In the genomic region with DNA sequence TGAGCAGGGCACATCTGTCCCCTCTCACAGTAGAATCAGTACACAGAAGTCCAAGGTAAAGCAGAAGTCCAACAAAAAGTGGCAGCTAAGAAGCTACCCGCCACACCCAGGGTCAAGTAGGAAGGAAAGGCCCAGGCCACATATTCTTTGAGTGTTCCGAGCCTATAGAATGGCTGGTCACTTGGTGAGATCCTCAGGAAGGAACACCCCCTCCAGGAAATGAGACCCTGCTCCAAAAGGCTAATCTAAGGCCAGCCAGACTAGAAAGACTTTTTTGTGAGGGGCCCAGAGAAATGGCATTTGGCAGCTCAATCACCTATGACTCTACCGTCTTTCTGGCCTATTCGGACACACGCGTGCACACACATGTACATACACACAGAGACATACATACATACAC, we compare ENCODE assay signal across 11 mouse cellular contexts. TPM values are rescaled to one million over a fixed set of nuclear protein-coding genes. Genes with fewer than 3 reads are reported as not detected.
A peak's percentile ranks its signal among the peaks of the same experiment; 100 is the strongest.
DNase-seq lines count a peak whose midpoint lies in the region; ATAC-seq and TF ChIP-seq lines count a peak whose summit lies in the region.
"Had no signal": no experiment of that assay in that cellular context is flagged by ENCODE, and none has a peak within 500 bp of the region (broad histone marks: within the 10 kb centered on the region; RNA-seq: fewer than 3 reads in every experiment).

No protein-coding gene starts in this region.

- peak; percentile 38 for DNase-seq in embryo, embryonic 10 days (ENCODE audit: low spot score)
- DNase-seq in embryo, embryonic 9.5 days (ENCODE audit: extremely low spot score) = no peak
- DNase-seq in kidney, postnatal 10 days = no peak
- peak; percentile 44 for DNase-seq in embryonic facial prominence, embryonic 10.5 days (ENCODE audit: low spot score)
- no peak for DNase-seq in left cerebral cortex, adult 2 months (ENCODE audit: extremely low spot score in 1 of 2, low spot score in 2 of 2)
- DNase-seq in gastrocnemius, adult 18-20 months (ENCODE audit: low spot score) = no peak
- DNase-seq: adrenal gland, adult 8-10 months; cerebellum, adult 18-20 months; right cerebral cortex, adult 18-20 months had no signal

- WGBS in kidney, embryonic 15.5 days = 76% methylated on average over 6 of the region's 6 CpGs
- WGBS in embryonic facial prominence, embryonic 10.5 days = 41% methylated on average over 6 of the region's 6 CpGs
- WGBS in limb, embryonic 15.5 days = 48% methylated on average over 6 of the region's 6 CpGs

- ATAC-seq in kidney, embryonic 15.5 days (replicated peaks; ENCODE audit: low FRiP score) = no peak
- no peak for ATAC-seq in limb, embryonic 15.5 days (ENCODE audit: insufficient number of reproducible peaks, low FRiP score, low TSS enrichment, low read depth)

- no peak overlapping the region for H3K4me2 ChIP-seq in kidney, embryonic 15.5 days
- H3K4me2 ChIP-seq in limb, embryonic 15.5 days = no peak overlapping the region

- peak overlapping the region; percentile 76 for H3K27ac ChIP-seq in kidney, embryonic 15.5 days
- peak overlapping the region; percentile 93 for H3K27ac ChIP-seq in embryonic facial prominence, embryonic 10.5 days (replicated peaks)
- peak overlapping the region; percentile 83 for H3K27ac ChIP-seq in limb, embryonic 15.5 days
- H3K27ac ChIP-seq in left cerebral cortex, adult 2 months = no peak overlapping the region

- H3K27me3 ChIP-seq in kidney, embryonic 15.5 days = no peaks in the 10 kb centered on the region
- H3K27me3 ChIP-seq in embryonic facial prominence, embryonic 10.5 days (replicated peaks; ENCODE audit: low read depth, poor library complexity, severe bottlenecking) = no peaks in the 10 kb centered on the region
- no peaks in the 10 kb centered on the region for H3K27me3 ChIP-seq in limb, embryonic 15.5 days

- intact Hi-C loops in left cerebral cortex, adult 2 months (cut with DNase I) = no loop called here

- no peak for TF ChIP-seq CTCF in left cerebral cortex, adult 2 months (IDR thresholded peaks at IDR 0.05)

- no peaks in the 10 kb centered on the region for H3K36me3 ChIP-seq in kidney, embryonic 15.5 days
- no peaks in the 10 kb centered on the region for H3K36me3 ChIP-seq in embryonic facial prominence, embryonic 10.5 days (replicated peaks)
- no peaks in the 10 kb centered on the region for H3K36me3 ChIP-seq in limb, embryonic 15.5 days

- H3K9me3 ChIP-seq in kidney, embryonic 15.5 days (replicated peaks) = no peaks in the 10 kb centered on the region
- H3K9me3 ChIP-seq in embryonic facial prominence, embryonic 10.5 days = 0 out of 2 replicates have a peak, but pooled peaks cover 6% of the 10 kb centered on the region
- no peaks in the 10 kb centered on the region for H3K9me3 ChIP-seq in limb, embryonic 15.5 days

- H3K4me1 ChIP-seq in kidney, embryonic 15.5 days = peaks cover 54% of the 10 kb centered on the region
- peaks cover 71% of the 10 kb centered on the region for H3K4me1 ChIP-seq in embryonic facial prominence, embryonic 10.5 days
- H3K4me1 ChIP-seq in limb, embryonic 15.5 days = peaks cover 56% of the 10 kb centered on the region

- no peak overlapping the region for H3K9ac ChIP-seq in kidney, embryonic 15.5 days
- H3K9ac ChIP-seq in limb, embryonic 15.5 days = no peak overlapping the region

- H3K4me3 ChIP-seq in kidney, embryonic 15.5 days (replicated peaks) = no peak overlapping the region
- peak overlapping the region; percentile 13 for H3K4me3 ChIP-seq in embryonic facial prominence, embryonic 10.5 days
- H3K4me3 ChIP-seq in limb, embryonic 15.5 days = no peak overlapping the region
- H3K4me3 ChIP-seq in left cerebral cortex, adult 2 months = no peak overlapping the region

RNA-seq across cellular contexts. Expression of a gene that starts 18.3 kb away (rescaled TPM):
- polyA plus RNA-seq in kidney, embryonic 15.5 days (2015; fragmentation: Nextera tagmentation; extraction: Ambion mirVana) = 0.17 TPM in 1 of 2 replicates, not detected in the other
- polyA plus RNA-seq in embryonic facial prominence, embryonic 10.5 days (2016; fragmentation: Nextera tagmentation; extraction: Ambion mirVana) = 0.15 TPM in 1 of 2 replicates, not detected in the other
- 0.18 TPM in 1 of 2 replicates, not detected in the other for polyA plus RNA-seq in limb, embryonic 15.5 days (2015; fragmentation: Nextera tagmentation; extraction: Ambion mirVana)
- under 1 TPM in 1 of 2 experiments, not detected in 1; 0.94 TPM for total RNA-seq in left cerebral cortex, adult 2 months (2021)
- not detected for total RNA-seq in gastrocnemius, adult 18-20 months (2021)

Comparison
In these comparisons a context has a peak if more than half of its experiments do, and no peak if none do; other contexts are left out.
1. DNase-seq: peak in embryo, embryonic 10 days (single experiment) and embryonic facial prominence, embryonic 10.5 days (single experiment); none in embryo, embryonic 9.5 days (single experiment), kidney, postnatal 10 days (single experiment), left cerebral cortex, adult 2 months (0 of 2) and gastrocnemius, adult 18-20 months (single experiment).